ENCODE assay signal across 7 mouse cellular contexts in genomic region chr12:35313191-35313925, GRCm38 (mm10).
DNase-seq lines count a peak whose midpoint lies in the region; ATAC-seq and TF ChIP-seq lines count a peak whose summit lies in the region.

No protein-coding gene starts in this region.

- H3K4me2 ChIP-seq in forebrain, embryonic 14.5 days (ENCODE audit: low read length): no peak overlapping the region

- H3K27ac ChIP-seq in layer of hippocampus, adult 2 months: no peak overlapping the region
- no peak overlapping the region for H3K27ac ChIP-seq in forebrain, embryonic 14.5 days (ENCODE audit: low read depth, low read length)

- ATAC-seq in forebrain, embryonic 14.5 days: peak; percentile 77
- ATAC-seq in inflammation-experienced regulatory T-cells, adult 6 months: no peak

- H3K27me3 ChIP-seq in forebrain, embryonic 14.5 days (replicated peaks; ENCODE audit: control insufficient read depth, insufficient read depth, low read length): no peaks in the 10 kb centered on the region

- TF ChIP-seq CTCF in layer of hippocampus, adult 2 months (conservative IDR thresholded peaks at IDR 0.05): no peak

- no peaks in the 10 kb centered on the region for H3K36me3 ChIP-seq in forebrain, embryonic 14.5 days (ENCODE audit: control insufficient read depth, insufficient read depth, low read length)

- H3K9ac ChIP-seq in forebrain, embryonic 14.5 days (ENCODE audit: low read length): no peak overlapping the region

- no peak overlapping the region for H3K4me3 ChIP-seq in layer of hippocampus, adult 2 months
- H3K4me3 ChIP-seq in forebrain, embryonic 14.5 days (ENCODE audit: low read depth, low read length): no peak overlapping the region

- peaks cover 4% of the 10 kb centered on the region; the same call in 1 of the 2 replicates for H3K4me1 ChIP-seq in forebrain, embryonic 14.5 days (ENCODE audit: control insufficient read depth, insufficient read depth, low read length)

- H3K9me3 ChIP-seq in forebrain, embryonic 14.5 days (replicated peaks; ENCODE audit: control insufficient read depth, low read length): no peaks in the 10 kb centered on the region

- peak; percentile 48 to 49 for DNase-seq in layer of hippocampus, postnatal 10 days (ENCODE audit: low spot score in 2 of 2)
- no peak for DNase-seq in layer of hippocampus, adult 2 months (ENCODE audit: low spot score in 2 of 2)
- peak; percentile 62 for DNase-seq in embryo, embryonic 10 days (ENCODE audit: low spot score)
- peak; percentile 64 for DNase-seq in forebrain, embryonic 14.5 days (ENCODE audit: low spot score)
- peak; percentile 8 for DNase-seq in large intestine, adult 2 months (ENCODE audit: low read depth, low spot score)
- peak; percentile 23 for DNase-seq in retina, adult 2 months (ENCODE audit: low read depth, low spot score)

- WGBS in forebrain, embryonic 14.5 days: 43% methylated on average over 11 of the region's 11 CpGs
- 33% methylated on average over 11 of the region's 11 CpGs for WGBS in large intestine, adult 2 months

Comparison
In these comparisons a context has a peak if more than half of its experiments do, and no peak if none do; other contexts are left out.
1. DNase-seq: peak in layer of hippocampus, postnatal 10 days (2 of 2), embryo, embryonic 10 days (single experiment), forebrain, embryonic 14.5 days (single experiment), large intestine, adult 2 months (single experiment) and retina, adult 2 months (single experiment); none in layer of hippocampus, adult 2 months (0 of 2).